Mouse (Mus musculus): ENCODE measurements at regions not wholly inside any gene's neighbourhood (a gene's known extent, or its start where the extent isn't known, plus 50 kb on each side); places are given as distances from the start of the nearest gene placed in this dataset.

DNA sequence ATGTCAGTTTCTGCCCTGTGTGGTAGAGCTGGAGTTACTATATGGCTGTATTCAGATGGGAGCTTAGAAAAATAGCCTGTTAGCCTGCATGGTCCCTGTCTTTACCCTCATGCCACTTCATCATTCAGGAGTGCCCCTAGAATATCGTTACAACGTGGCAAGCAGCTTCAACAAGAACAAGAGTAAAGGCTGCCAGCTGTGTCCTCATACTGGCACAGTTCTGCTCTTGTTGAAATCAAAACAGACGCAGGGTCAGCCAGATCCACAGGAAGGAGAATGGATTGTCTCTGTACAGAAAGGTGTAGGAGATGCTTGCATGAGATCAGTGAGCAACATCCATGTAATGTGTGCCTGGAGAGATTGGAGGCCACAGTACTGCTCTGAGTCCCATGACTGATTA lies 122.4 kb upstream of the Jade1 start:
- 44% methylated on average over 3 of the region's 3 CpGs for WGBS
- TF ChIP-seq EP300 (IDR thresholded peaks at IDR 0.05; ENCODE audit: insufficient read depth, low read depth, low read length) (no peak), CTCF (IDR thresholded peaks at IDR 0.05) (no peak), POLR2A (IDR thresholded peaks at IDR 0.05; ENCODE audit: insufficient read depth, low read depth, low read length) (no peak)
- Histone ChIP-seq H3K27me3 (ENCODE audit: control insufficient read depth, insufficient read depth, low read length) (no peaks in the 10 kb centered on the region), H3K36me3 (ENCODE audit: control insufficient read depth, insufficient read depth, low read length) (no peaks in the 10 kb centered on the region), H3K9ac (ENCODE audit: low read depth, low read length) (no peak overlapping the region), H3K79me2 (replicated peaks; ENCODE audit: control insufficient read depth, insufficient read depth, low read length) (no peaks in the 10 kb centered on the region), H3K4me3 (no peak overlapping the region), H3K4me1 (ENCODE audit: control insufficient read depth, insufficient read depth, low read length) (peaks cover 2% of the 10 kb centered on the region), H3K27ac (no peak overlapping the region)
- intact Hi-C loops (cut with DNase I) = loop anchor here (5.0 kb wide), 1 partner anchor 79 kb away; no protein-coding TSS in a partner anchor
- no peak for DNase-seq

DNA sequence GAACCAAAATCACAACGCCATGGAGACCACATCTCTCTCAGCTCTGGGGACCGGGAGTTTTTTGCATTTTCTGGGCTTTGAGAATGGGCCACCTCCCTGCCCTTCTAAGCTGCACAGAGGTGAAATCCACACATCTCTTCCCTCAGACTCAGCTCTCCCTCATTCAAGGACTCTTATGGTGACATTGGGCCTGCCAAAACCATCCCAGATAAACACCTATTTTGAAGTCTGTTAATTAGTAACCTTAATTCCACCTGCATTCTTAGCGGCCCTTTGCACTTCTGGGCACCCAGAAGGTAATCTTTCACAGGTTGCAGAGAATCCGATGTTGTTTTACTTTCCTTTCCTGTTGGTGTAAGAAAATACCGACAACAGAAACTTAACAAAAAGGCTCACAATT lies 123.2 kb upstream of the Jade1 start:
- no peak overlapping the region for H3K27ac ChIP-seq
- 83% methylated on average over 5 of the region's 5 CpGs for WGBS
- intact Hi-C loops (cut with DNase I) = loop anchor here (5.0 kb wide), 1 partner anchor 80 kb away; no protein-coding TSS in a partner anchor
- H3K36me3 ChIP-seq (ENCODE audit: control insufficient read depth, insufficient read depth, low read length) = no peaks in the 10 kb centered on the region
- no peak for TF ChIP-seq POLR2A (IDR thresholded peaks at IDR 0.05; ENCODE audit: insufficient read depth, low read depth, low read length)
- TF ChIP-seq CTCF (IDR thresholded peaks at IDR 0.05) = no peak
- no peak for TF ChIP-seq EP300 (IDR thresholded peaks at IDR 0.05; ENCODE audit: insufficient read depth, low read depth, low read length)
- no peaks in the 10 kb centered on the region for H3K27me3 ChIP-seq (ENCODE audit: control insufficient read depth, insufficient read depth, low read length)
- no peak overlapping the region for H3K4me3 ChIP-seq
- H3K4me1 ChIP-seq (ENCODE audit: control insufficient read depth, insufficient read depth, low read length) = peaks cover 2% of the 10 kb centered on the region
- H3K79me2 ChIP-seq (replicated peaks; ENCODE audit: control insufficient read depth, insufficient read depth, low read length) = no peaks in the 10 kb centered on the region
- H3K9ac ChIP-seq (ENCODE audit: low read depth, low read length) = no peak overlapping the region
- no peak for DNase-seq

DNA sequence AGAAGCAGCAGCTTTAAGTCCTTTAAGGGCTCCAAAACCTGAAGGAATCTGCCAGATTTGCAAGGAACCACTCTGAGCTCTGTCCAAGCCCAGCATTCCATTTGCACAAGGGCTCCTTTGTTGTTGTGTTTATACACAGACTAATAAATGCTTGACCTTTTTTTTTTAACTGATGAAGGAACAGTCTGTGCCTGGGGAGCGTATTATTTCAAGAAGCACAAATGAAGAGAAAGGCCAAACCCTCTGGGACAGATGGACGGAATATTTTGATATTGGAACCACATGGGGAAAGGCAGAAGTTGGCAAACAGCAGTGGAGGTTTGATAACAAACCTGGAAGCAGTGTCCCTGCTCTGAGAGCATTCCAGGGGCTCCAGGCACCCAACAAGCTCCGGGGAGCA lies 125.3 kb upstream of the Jade1 start:
- no peaks in the 10 kb centered on the region for H3K36me3 ChIP-seq (ENCODE audit: control insufficient read depth, insufficient read depth, low read length)
- peak; percentile 48 to 59 for DNase-seq
- no peaks in the 10 kb centered on the region for H3K79me2 ChIP-seq (replicated peaks; ENCODE audit: control insufficient read depth, insufficient read depth, low read length)
- TF ChIP-seq EP300 (IDR thresholded peaks at IDR 0.05; ENCODE audit: insufficient read depth, low read depth, low read length) (0 out of 2 replicates have a peak, but pooled peaks have one; percentile 48), POLR2A (IDR thresholded peaks at IDR 0.05; ENCODE audit: insufficient read depth, low read depth, low read length) (no peak), CTCF (IDR thresholded peaks at IDR 0.05) (no peak)
- H3K27ac ChIP-seq = peak overlapping the region; percentile 13; the same call in 1 of the 2 replicates
- H3K9ac ChIP-seq (ENCODE audit: low read depth, low read length) = no peak overlapping the region
- no peaks in the 10 kb centered on the region for H3K27me3 ChIP-seq (ENCODE audit: control insufficient read depth, insufficient read depth, low read length)
- H3K4me1 ChIP-seq (ENCODE audit: control insufficient read depth, insufficient read depth, low read length) = peaks cover 2% of the 10 kb centered on the region; the same call in 1 of the 2 replicates
- 22% methylated on average over 3 of the region's 3 CpGs for WGBS
- intact Hi-C loops (cut with DNase I) = loop anchor here (5.0 kb wide), 1 partner anchor 82 kb away; no protein-coding TSS in a partner anchor
- H3K4me3 ChIP-seq = no peak overlapping the region

DNA sequence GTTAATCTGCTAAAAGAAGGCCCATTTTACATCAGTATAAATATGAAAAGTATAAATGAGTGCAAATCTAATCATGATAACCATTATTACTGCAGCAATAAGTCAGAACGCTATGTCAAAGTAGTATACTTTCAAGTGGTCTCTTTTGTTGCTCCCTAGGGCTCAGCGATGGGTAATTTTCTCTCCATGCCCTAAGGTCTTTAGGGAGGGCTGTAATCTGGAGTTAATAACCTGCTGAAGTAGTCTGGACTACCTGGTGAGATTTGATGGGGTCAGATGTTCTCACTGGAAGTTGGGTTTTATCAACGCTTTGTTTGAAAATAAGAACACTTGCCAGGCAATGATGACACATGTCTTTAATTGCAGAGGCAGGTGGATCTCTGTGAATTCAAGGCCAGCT lies 128.6 kb upstream of the Jade1 start:
- Histone ChIP-seq H3K27me3 (ENCODE audit: control insufficient read depth, insufficient read depth, low read length) (no peaks in the 10 kb centered on the region), H3K79me2 (replicated peaks; ENCODE audit: control insufficient read depth, insufficient read depth, low read length) (no peaks in the 10 kb centered on the region), H3K4me3 (no peak overlapping the region), H3K9ac (ENCODE audit: low read depth, low read length) (no peak overlapping the region), H3K36me3 (ENCODE audit: control insufficient read depth, insufficient read depth, low read length) (no peaks in the 10 kb centered on the region), H3K4me1 (ENCODE audit: control insufficient read depth, insufficient read depth, low read length) (peaks cover 3% of the 10 kb centered on the region), H3K27ac (no peak overlapping the region)
- 91% methylated on average over 3 of the region's 3 CpGs for WGBS
- TF ChIP-seq EP300 (IDR thresholded peaks at IDR 0.05; ENCODE audit: insufficient read depth, low read depth, low read length) (no peak), POLR2A (IDR thresholded peaks at IDR 0.05; ENCODE audit: insufficient read depth, low read depth, low read length) (no peak), CTCF (IDR thresholded peaks at IDR 0.05) (no peak)
- no peak for DNase-seq
- intact Hi-C loops (cut with DNase I) = loop anchor here (5.0 kb wide), 1 partner anchor 135 kb away; no protein-coding TSS in a partner anchor

GRCm38 (mm10) chr3:41425863-41426262 lies 129.7 kb upstream of the Jade1 start:
- intact Hi-C loops (cut with DNase I) = loop anchor here (5.0 kb wide), 1 partner anchor 136 kb away; no protein-coding TSS in a partner anchor
- H3K36me3 ChIP-seq (ENCODE audit: control insufficient read depth, insufficient read depth, low read length) = no peaks in the 10 kb centered on the region
- no peak overlapping the region for H3K4me3 ChIP-seq
- peaks cover 3% of the 10 kb centered on the region for H3K4me1 ChIP-seq (ENCODE audit: control insufficient read depth, insufficient read depth, low read length)
- H3K27me3 ChIP-seq (ENCODE audit: control insufficient read depth, insufficient read depth, low read length) = no peaks in the 10 kb centered on the region
- no peak for DNase-seq
- no peak for TF ChIP-seq CTCF (IDR thresholded peaks at IDR 0.05)
- TF ChIP-seq EP300 (IDR thresholded peaks at IDR 0.05; ENCODE audit: insufficient read depth, low read depth, low read length) = no peak
- no peak for TF ChIP-seq POLR2A (IDR thresholded peaks at IDR 0.05; ENCODE audit: insufficient read depth, low read depth, low read length)
- H3K79me2 ChIP-seq (replicated peaks; ENCODE audit: control insufficient read depth, insufficient read depth, low read length) = no peaks in the 10 kb centered on the region
- H3K27ac ChIP-seq = no peak overlapping the region
- WGBS = 71% methylated on average over 8 of the region's 8 CpGs
- no peak overlapping the region for H3K9ac ChIP-seq (ENCODE audit: low read depth, low read length)

DNA sequence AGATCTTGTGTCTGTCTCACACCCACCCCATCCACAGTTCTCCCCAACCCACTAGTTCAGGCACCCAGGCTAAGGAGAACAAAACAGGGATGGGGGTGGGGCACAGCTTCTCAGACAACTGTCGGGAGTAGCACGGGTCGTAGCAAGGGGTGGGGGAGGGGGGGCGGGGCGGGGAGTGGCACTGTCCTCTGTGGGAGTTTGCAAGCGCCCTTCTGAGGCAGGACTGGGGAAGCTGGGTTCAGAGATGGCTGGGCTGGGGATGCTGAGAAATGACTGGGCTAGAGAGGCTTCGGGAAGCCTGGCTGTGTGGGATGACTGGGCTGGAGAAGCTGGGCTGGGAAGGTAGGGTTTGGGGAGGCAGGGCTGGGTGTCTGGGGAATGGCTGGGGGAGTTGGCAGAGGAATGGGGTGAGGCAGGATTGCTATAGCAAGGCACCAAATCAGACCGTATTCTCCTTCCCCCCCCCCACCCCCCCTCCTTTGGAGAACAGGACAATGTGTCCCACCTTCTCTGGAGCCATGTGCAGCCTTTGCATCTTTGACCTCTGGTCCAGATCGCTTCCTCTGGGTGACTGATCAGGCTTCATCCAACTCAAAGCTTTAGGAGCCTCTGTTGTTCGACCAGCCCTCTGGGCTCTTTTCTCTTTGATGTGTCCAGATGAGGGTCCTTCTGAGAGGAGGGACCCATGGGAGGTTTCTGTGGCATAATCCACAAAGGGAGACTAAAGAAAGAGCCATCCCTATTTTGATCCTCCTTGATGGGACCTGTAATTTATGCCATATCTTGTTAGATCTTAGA lies 131.2 kb upstream of the Jade1 start:
- H3K4me3 ChIP-seq = no peak overlapping the region
- TF ChIP-seq CTCF (IDR thresholded peaks at IDR 0.05) = no peak
- no peak for TF ChIP-seq EP300 (IDR thresholded peaks at IDR 0.05; ENCODE audit: insufficient read depth, low read depth, low read length)
- no peak for TF ChIP-seq POLR2A (IDR thresholded peaks at IDR 0.05; ENCODE audit: insufficient read depth, low read depth, low read length)
- H3K9ac ChIP-seq (ENCODE audit: low read depth, low read length) = no peak overlapping the region
- no peaks in the 10 kb centered on the region for H3K27me3 ChIP-seq (ENCODE audit: control insufficient read depth, insufficient read depth, low read length)
- no peak overlapping the region for H3K27ac ChIP-seq
- intact Hi-C loops (cut with DNase I) = no loop called here
- no peak for DNase-seq
- WGBS = 26% methylated on average over 10 of the region's 10 CpGs
- no peaks in the 10 kb centered on the region for H3K36me3 ChIP-seq (ENCODE audit: control insufficient read depth, insufficient read depth, low read length)
- H3K79me2 ChIP-seq (replicated peaks; ENCODE audit: control insufficient read depth, insufficient read depth, low read length) = no peaks in the 10 kb centered on the region
- H3K4me1 ChIP-seq (ENCODE audit: control insufficient read depth, insufficient read depth, low read length) = peaks cover 1% of the 10 kb centered on the region

Measured in heart, adult 2 months (tissue).